Mouse (Mus musculus) hindbrain, embryonic 10.5 days (tissue): ENCODE results near the gene Mms22l. TPM values are rescaled to one million over a fixed set of nuclear protein-coding genes. Genes with fewer than 3 reads are reported as not detected.
"Not testable (repeated sequence)": the region's sequence is repeated elsewhere in the genome, so short reads cannot be mapped to it uniquely, and the experiment has no call there.

Experiments used
- DNase-seq: peaks from one replicate; pipeline ENCODE4 v3.0.0-alpha.2; 2017; ENCODE audit warnings: low spot score
- H3K27ac ChIP-seq: fragments of 300-500 bp; sonication (generic); 2 replicates; pipeline ENCODE4 v1.5.1; 2016; ENCODE audit warnings: mild to moderate bottlenecking, moderate library complexity
- H3K27me3 ChIP-seq: fragments of 300-500 bp; sonication (generic); 2 replicates; pipeline ENCODE4 v1.6.1; 2016; ENCODE audit warnings: mild to moderate bottlenecking; ENCODE audit not compliant: poor library complexity, insufficient read depth, severe bottlenecking
- H3K36me3 ChIP-seq: fragments of 300-500 bp; sonication (generic); 2 replicates; pipeline ENCODE4 v1.6.1; 2016; ENCODE audit warnings: mild to moderate bottlenecking, moderate library complexity
- H3K4me1 ChIP-seq: fragments of 300-500 bp; sonication (generic); replicated peaks from 2 replicates; pipeline ENCODE4 v1.6.1; 2016; ENCODE audit warnings: mild to moderate bottlenecking
- H3K4me3 ChIP-seq: fragments of 300-500 bp; sonication (generic); 2 replicates; pipeline ENCODE4 v1.5.1; 2016; ENCODE audit warnings: mild to moderate bottlenecking, moderate library complexity
- H3K9me3 ChIP-seq: fragments of 300-500 bp; sonication (generic); 2 replicates; pipeline ENCODE4 v1.6.1; 2016; ENCODE audit warnings: mild to moderate bottlenecking, moderate library complexity
- WGBS: fragments of 180-500 bp; shearing (Covaris S2); methylation state at CpG from one replicate; pipeline ENCODE4 v1.1.7; 2016; 5-methylcytosine and 5-hydroxymethylcytosine counted together
- polyA plus RNA-seq: library from polyadenylated mRNA; unstranded; fragments of >200 nt; fragmentation: Nextera tagmentation; extraction: Ambion mirVana; gene quantifications from 2 replicates; pipeline ENCODE4 v1.2.1, GENCODE M21; 2016

Gene Mms22l
- 36.5 and 43.2 TPM in 2 replicates for polyA plus RNA-seq

- H3K27me3 ChIP-seq = no peaks in the 10 kb centered on the region
- peak within 1 kb of the TSS; percentile 99 for H3K27ac ChIP-seq
- H3K4me3 ChIP-seq = peak within 1 kb of the TSS; percentile 89
- under 1% methylated on average over 83 of the region's 83 CpGs for WGBS
- H3K36me3 ChIP-seq = peaks cover 33% of the 10 kb centered on the region
- DNase-seq = peak; percentile 95
- H3K9me3 ChIP-seq = peaks cover 2% of the 10 kb centered on the region; the same call in 1 of the 2 replicates
- peaks cover 19% of the 10 kb centered on the region for H3K4me1 ChIP-seq
Observed at GRCm38 (mm10) chr4:24496116-24496952, at the start of gene Mms22l. Mms22l (plus strand) TSS chr4:24496451.

GRCm38 (mm10) chr4:24484046-24484445, 12.2 kb upstream of the Mms22l start:
- H3K4me3 ChIP-seq, H3K9me3 ChIP-seq, DNase-seq, H3K4me1 ChIP-seq, H3K27me3 ChIP-seq, H3K36me3 ChIP-seq, H3K27ac ChIP-seq: not testable (repeated sequence)
- 95% methylated on average over 4 of the region's 4 CpGs for WGBS

- Histone ChIP-seq H3K27ac (peak overlapping the region; percentile 99), H3K27me3 (no peaks in the 10 kb centered on the region), H3K4me1 (peaks cover 19% of the 10 kb centered on the region), H3K4me3 (peak overlapping the region; percentile 89), H3K9me3 (no peaks in the 10 kb centered on the region), H3K36me3 (peaks cover 37% of the 10 kb centered on the region)
- under 1% methylated on average over 7 of the region's 7 CpGs for WGBS
- DNase-seq = no peak
Observed at GRCm38 (mm10) chr4:24496953-24497319, 685 bp downstream of the Mms22l start.

GRCm38 (mm10) chr4:24509195-24509594, 12.9 kb downstream of the Mms22l start:
- WGBS = 93% methylated on average over 3 of the region's 3 CpGs
- H3K4me1 ChIP-seq = no peaks in the 10 kb centered on the region
- no peaks in the 10 kb centered on the region for H3K9me3 ChIP-seq
- peaks cover 84% of the 10 kb centered on the region for H3K36me3 ChIP-seq
- no peaks in the 10 kb centered on the region for H3K27me3 ChIP-seq
- DNase-seq = no peak
- no peak overlapping the region for H3K4me3 ChIP-seq
- H3K27ac ChIP-seq = no peak overlapping the region

GRCm38 (mm10) chr4:24536989-24537388, 40.7 kb downstream of the Mms22l start:
- no peak overlapping the region for H3K27ac ChIP-seq
- WGBS = 91% methylated on average over 4 of the region's 4 CpGs
- H3K4me1 ChIP-seq = no peaks in the 10 kb centered on the region
- H3K4me3 ChIP-seq = no peak overlapping the region
- peaks cover 59% of the 10 kb centered on the region for H3K36me3 ChIP-seq
- H3K27me3 ChIP-seq = no peaks in the 10 kb centered on the region
- no peak for DNase-seq
- H3K9me3 ChIP-seq = no peaks in the 10 kb centered on the region

GRCm38 (mm10) chr4:24543421-24543820, 47.2 kb downstream of the Mms22l start:
- WGBS = 91% methylated on average over 3 of the region's 3 CpGs
- no peak for DNase-seq
- Histone ChIP-seq H3K27me3 (no peaks in the 10 kb centered on the region), H3K4me1 (no peaks in the 10 kb centered on the region), H3K36me3 (peaks cover 2% of the 10 kb centered on the region), H3K9me3 (no peaks in the 10 kb centered on the region), H3K4me3 (no peak overlapping the region), H3K27ac (no peak overlapping the region)

- no peak overlapping the region for H3K27ac ChIP-seq
- DNase-seq = peak; percentile 6
- 68% methylated on average over 5 of the region's 5 CpGs for WGBS
Observed at GRCm38 (mm10) chr4:24544677-24545151, 48.5 kb downstream of the Mms22l start.

GRCm38 (mm10) chr4:24556116-24556820, 60.0 kb downstream of the Mms22l start:
- H3K9me3 ChIP-seq = no peaks in the 10 kb centered on the region
- H3K27ac ChIP-seq = no peak overlapping the region
- peaks cover 5% of the 10 kb centered on the region; the same call in 1 of the 2 replicates for H3K36me3 ChIP-seq
- no peak overlapping the region for H3K4me3 ChIP-seq
- no peak for DNase-seq
- no peaks in the 10 kb centered on the region for H3K27me3 ChIP-seq
- WGBS = 79% methylated on average over 6 of the region's 6 CpGs
- H3K4me1 ChIP-seq = 0 out of 2 replicates have a peak, but pooled peaks cover 3% of the 10 kb centered on the region

More at GRCm38 (mm10) chr4:24544677-24545151, 48.5 kb downstream of the Mms22l start:
- no peak overlapping the region for H3K4me3 ChIP-seq
- H3K4me1 ChIP-seq = no peaks in the 10 kb centered on the region
- H3K27me3 ChIP-seq = no peaks in the 10 kb centered on the region
- no peaks in the 10 kb centered on the region; the same call in 1 of the 2 replicates for H3K36me3 ChIP-seq
- no peaks in the 10 kb centered on the region for H3K9me3 ChIP-seq

GRCm38 (mm10) chr4:24557149-24557548, 60.9 kb downstream of the Mms22l start:
- WGBS = 89% methylated on average over 4 of the region's 4 CpGs

GRCm38 (mm10) chr4:24568026-24568425, 71.8 kb downstream of the Mms22l start:
- H3K9me3 ChIP-seq = no peaks in the 10 kb centered on the region
- peaks cover 6% of the 10 kb centered on the region; the same call in 1 of the 2 replicates for H3K36me3 ChIP-seq
- no peak for DNase-seq
- H3K4me3 ChIP-seq = no peak overlapping the region
- 84% methylated on average over 6 of the region's 6 CpGs for WGBS
- H3K4me1 ChIP-seq = no peaks in the 10 kb centered on the region
- no peaks in the 10 kb centered on the region for H3K27me3 ChIP-seq
- no peak overlapping the region for H3K27ac ChIP-seq

More at GRCm38 (mm10) chr4:24557149-24557548, 60.9 kb downstream of the Mms22l start:
- Histone ChIP-seq H3K27me3 (no peaks in the 10 kb centered on the region), H3K4me3 (no peak overlapping the region), H3K4me1 (0 out of 2 replicates have a peak, but pooled peaks cover 3% of the 10 kb centered on the region), H3K27ac (no peak overlapping the region), H3K36me3 (no peaks in the 10 kb centered on the region), H3K9me3 (no peaks in the 10 kb centered on the region)
- DNase-seq = no peak

GRCm38 (mm10) chr4:24568989-24569556, 72.8 kb downstream of the Mms22l start:
- no peak for DNase-seq
- no peaks in the 10 kb centered on the region for H3K27me3 ChIP-seq
- 78% methylated on average over 7 of the region's 7 CpGs for WGBS

GRCm38 (mm10) chr4:24574276-24574675, 78.0 kb downstream of the Mms22l start:
- H3K36me3 ChIP-seq = peaks cover 35% of the 10 kb centered on the region
- WGBS = 25% methylated on average over 6 of the region's 6 CpGs
- H3K4me3 ChIP-seq = no peak overlapping the region
- no peak overlapping the region for H3K27ac ChIP-seq
- peak; percentile 78 for DNase-seq
- H3K27me3 ChIP-seq = no peaks in the 10 kb centered on the region
- no peaks in the 10 kb centered on the region for H3K9me3 ChIP-seq
- H3K4me1 ChIP-seq = no peaks in the 10 kb centered on the region

More at GRCm38 (mm10) chr4:24568989-24569556, 72.8 kb downstream of the Mms22l start:
- no peak overlapping the region for H3K4me3 ChIP-seq
- no peaks in the 10 kb centered on the region for H3K4me1 ChIP-seq
- H3K9me3 ChIP-seq = no peaks in the 10 kb centered on the region
- no peak overlapping the region for H3K27ac ChIP-seq
- H3K36me3 ChIP-seq = peaks cover 6% of the 10 kb centered on the region; the same call in 1 of the 2 replicates
